Mouse (Mus musculus) heart, adult 9 months (tissue): Measurements from ENCODE around the gene Psmd13.

Source experiments
- DNase-seq, 2 experiments: peaks; one replicate each; pipeline ENCODE4 v3.0.0; 2022; ENCODE audit warnings: low spot score in 2 of 2

Psmd13 gene

GRCm38 (mm10) chr7:140907131-140907530 is 25.4 kb downstream of the Psmd13 start:
- DNase-seq: no peak

GRCm38 (mm10) chr7:140907697-140908096 is 25.9 kb downstream of the Psmd13 start:
- DNase-seq: no peak

- no peak for DNase-seq
These were observed 26.4 kb downstream of the Psmd13 start for GRCm38 (mm10) chr7:140908181-140908580.

- peak; percentile 60 to 78 for DNase-seq
These were observed 26.9 kb downstream of the Psmd13 start for GRCm38 (mm10) chr7:140908634-140909107.

- no peak for DNase-seq
These were observed 30.5 kb downstream of the Psmd13 start for GRCm38 (mm10) chr7:140912293-140912692.

- no peak for DNase-seq
These were observed 31.2 kb downstream of the Psmd13 start for GRCm38 (mm10) chr7:140912846-140913482.

GRCm38 (mm10) chr7:140914031-140914690 is 32.4 kb downstream of the Psmd13 start:
- DNase-seq: no peak

- no peak for DNase-seq
These were observed 38.1 kb downstream of the Psmd13 start for GRCm38 (mm10) chr7:140919911-140920310.

GRCm38 (mm10) chr7:140920418-140921029 is 38.8 kb downstream of the Psmd13 start, which contains the start of gene Nlrp6:
Gene Nlrp6 (plus strand): TSS chr7:140920902.
- DNase-seq: no peak

GRCm38 (mm10) chr7:140921225-140921975 is 39.6 kb downstream of the Psmd13 start:
- no peak for DNase-seq

GRCm38 (mm10) chr7:140922398-140923069 is 40.8 kb downstream of the Psmd13 start:
- peak in 1 of 2 experiments; percentile 35 for DNase-seq

- DNase-seq: no peak
These were observed 41.5 kb downstream of the Psmd13 start for GRCm38 (mm10) chr7:140923070-140923775.

- no peak for DNase-seq
These were observed 45.4 kb downstream of the Psmd13 start for GRCm38 (mm10) chr7:140927181-140927580.

GRCm38 (mm10) chr7:140938436-140938835 is 56.7 kb downstream of the Psmd13 start:
- DNase-seq: no peak

- no peak for DNase-seq
These were observed 57.1 kb downstream of the Psmd13 start for GRCm38 (mm10) chr7:140938896-140939295.

- peak in 1 of 2 experiments; percentile 36 for DNase-seq
These were observed 58.0 kb downstream of the Psmd13 start for GRCm38 (mm10) chr7:140939669-140940171.

- peak; percentile 91 to 94 for DNase-seq
These were observed 59.7 kb downstream of the Psmd13 start, which contains the start of gene Pgghg for GRCm38 (mm10) chr7:140941222-140942051. Gene Pgghg (plus strand): TSS chr7:140941391.

GRCm38 (mm10) chr7:140942341-140942740 is 60.6 kb downstream of the Psmd13 start:
- DNase-seq: peak in 1 of 2 experiments; percentile 29

- DNase-seq: peak in 1 of 2 experiments; percentile 19
These were observed 61.0 kb downstream of the Psmd13 start for GRCm38 (mm10) chr7:140942811-140943210.
